Mouse (Mus musculus) adrenal gland, adult (tissue): ENCODE measurements around the gene Jph2.

ENCODE experiments used
- DNase-seq, 2 experiments: peaks; one replicate each; pipeline ENCODE4 v3.0.0; 2022 to 2023; ENCODE audit warnings: low spot score in 1 of 2; ENCODE audit not compliant: inconsistent age in 2 of 2

Gene Jph2

GRCm38 (mm10) chr2:163397905-163398304 lies at the start of gene Jph2:
Jph2 (minus strand) TSS chr2:163397993.
- peak; percentile 70 to 82 for DNase-seq

- DNase-seq, result no peak
Measured at GRCm38 (mm10) chr2:163447375-163447774, 49.6 kb upstream of the Jph2 start.

GRCm38 (mm10) chr2:163444017-163444416 lies 46.2 kb upstream of the Jph2 start:
- no peak for DNase-seq

GRCm38 (mm10) chr2:163443543-163443942 lies 45.8 kb upstream of the Jph2 start:
- DNase-seq, result no peak

- DNase-seq, result no peak
Measured at GRCm38 (mm10) chr2:163439488-163439887, 41.7 kb upstream of the Jph2 start.

- DNase-seq, result peak; percentile 38 to 77
Measured at GRCm38 (mm10) chr2:163438619-163439451, 41.0 kb upstream of the Jph2 start.

GRCm38 (mm10) chr2:163438246-163438618 lies 40.4 kb upstream of the Jph2 start, which contains the start of gene Gdap1l1:
Gdap1l1 (plus strand) TSS chr2:163438476.
- DNase-seq, result peak; percentile 48 to 69

GRCm38 (mm10) chr2:163437800-163438199 lies 40.0 kb upstream of the Jph2 start:
- peak in 1 of 2 experiments; percentile 39 for DNase-seq

- DNase-seq, result no peak
Measured at GRCm38 (mm10) chr2:163433971-163434370, 36.2 kb upstream of the Jph2 start.

- DNase-seq, result no peak
Measured at GRCm38 (mm10) chr2:163431289-163431688, 33.5 kb upstream of the Jph2 start.

GRCm38 (mm10) chr2:163428346-163429011 lies 30.7 kb upstream of the Jph2 start:
- no peak for DNase-seq

GRCm38 (mm10) chr2:163424597-163424996 lies 26.8 kb upstream of the Jph2 start, which contains the start of gene Oser1:
Oser1 (minus strand) TSS chr2:163424697.
- DNase-seq, result no peak

- DNase-seq, result no peak
Measured at GRCm38 (mm10) chr2:163422895-163423660, 25.3 kb upstream of the Jph2 start.

- peak in 1 of 2 experiments; percentile 58 for DNase-seq
Measured at GRCm38 (mm10) chr2:163420366-163420886, 22.6 kb upstream of the Jph2 start.

- DNase-seq, result peak; percentile 100
Measured at GRCm38 (mm10) chr2:163419346-163420045, 21.7 kb upstream of the Jph2 start.

GRCm38 (mm10) chr2:163418841-163419345 lies 21.1 kb upstream of the Jph2 start:
- DNase-seq, result no peak

GRCm38 (mm10) chr2:163417830-163418229 lies 20.0 kb upstream of the Jph2 start:
- DNase-seq, result no peak

- DNase-seq, result no peak
Measured at GRCm38 (mm10) chr2:163417026-163417425, 19.2 kb upstream of the Jph2 start.

GRCm38 (mm10) chr2:163412846-163413590 lies 15.2 kb upstream of the Jph2 start:
- peak in 1 of 2 experiments; percentile 42 for DNase-seq

GRCm38 (mm10) chr2:163412419-163412818 lies 14.6 kb upstream of the Jph2 start:
- DNase-seq, result no peak
